Mouse (Mus musculus) c-Kit-positive CD71-positive TER-119-negative erythroid progenitor cells, embryonic 14.5 days (primary cell): ENCODE measurements around the gene Susd2.

Source experiments
- DNase-seq: peaks from one replicate; pipeline ENCODE4 v3.0.0-alpha.2; 2013; ENCODE audit warnings: low read depth

The Susd2 gene

GRCm38 (mm10) chr10:75643741-75644343, at the start of gene Susd2:
Gene Susd2 (minus strand): TSS chr10:75644008.
- peak; percentile 46 for DNase-seq

- DNase-seq = no peak
Measured at GRCm38 (mm10) chr10:75688598-75688997, 44.8 kb upstream of the Susd2 start.

- DNase-seq = no peak
Measured at GRCm38 (mm10) chr10:75686724-75687123, 42.9 kb upstream of the Susd2 start.

- DNase-seq = no peak
Measured at GRCm38 (mm10) chr10:75684035-75685004, 40.5 kb upstream of the Susd2 start.

GRCm38 (mm10) chr10:75680574-75681001, 36.8 kb upstream of the Susd2 start:
- DNase-seq = no peak

- DNase-seq = no peak
Measured at GRCm38 (mm10) chr10:75679204-75679603, 35.4 kb upstream of the Susd2 start.

GRCm38 (mm10) chr10:75677989-75678388, 34.2 kb upstream of the Susd2 start:
- DNase-seq = no peak

- no peak for DNase-seq
Measured at GRCm38 (mm10) chr10:75677571-75677970, 33.8 kb upstream of the Susd2 start.

- DNase-seq = no peak
Measured at GRCm38 (mm10) chr10:75676819-75677565, 33.2 kb upstream of the Susd2 start.

GRCm38 (mm10) chr10:75676286-75676685, 32.5 kb upstream of the Susd2 start:
- no peak for DNase-seq

GRCm38 (mm10) chr10:75675594-75675993, 31.8 kb upstream of the Susd2 start:
- DNase-seq = no peak

GRCm38 (mm10) chr10:75669936-75670335, 26.1 kb upstream of the Susd2 start:
- no peak for DNase-seq

- DNase-seq = peak; percentile 21
Measured at GRCm38 (mm10) chr10:75667911-75668270, 24.1 kb upstream of the Susd2 start.

- peak; percentile 15 for DNase-seq
Measured at GRCm38 (mm10) chr10:75667115-75667910, 23.5 kb upstream of the Susd2 start.

- no peak for DNase-seq
Measured at GRCm38 (mm10) chr10:75666451-75667030, 22.7 kb upstream of the Susd2 start.

- no peak for DNase-seq
Measured at GRCm38 (mm10) chr10:75664673-75665270, 21.0 kb upstream of the Susd2 start.

- no peak for DNase-seq
Measured at GRCm38 (mm10) chr10:75662575-75662974, 18.8 kb upstream of the Susd2 start.

- DNase-seq = no peak
Measured at GRCm38 (mm10) chr10:75661876-75662275, 18.1 kb upstream of the Susd2 start.

- no peak for DNase-seq
Measured at GRCm38 (mm10) chr10:75661381-75661780, 17.6 kb upstream of the Susd2 start.

- DNase-seq = no peak
Measured at GRCm38 (mm10) chr10:75657772-75658171, 14.0 kb upstream of the Susd2 start.

GRCm38 (mm10) chr10:75657165-75657564, 13.4 kb upstream of the Susd2 start:
- no peak for DNase-seq
